8 mouse cellular contexts compared by ENCODE assay signal in genomic region chr10:13968234-13968555, GRCm38 (mm10). TPM values are rescaled to one million over a fixed set of nuclear protein-coding genes. Genes with fewer than 3 reads are reported as not detected.
DNase-seq lines count a peak whose midpoint lies in the region; ATAC-seq and TF ChIP-seq lines count a peak whose summit lies in the region.

No protein-coding gene starts in this region.

- H3K9me3 ChIP-seq in heart, embryonic 10.5 days, result no peaks in the 10 kb centered on the region
- H3K9me3 ChIP-seq in forebrain, embryonic 16.5 days (ENCODE audit: control insufficient read depth, low read length), result no peaks in the 10 kb centered on the region
- no peaks in the 10 kb centered on the region for H3K9me3 ChIP-seq in liver, postnatal 0 days (ENCODE audit: low read length)

- peaks cover 19% of the 10 kb centered on the region for H3K79me2 ChIP-seq in C2C12 (ENCODE audit: control insufficient read depth, insufficient read depth)

- H3K4me3 ChIP-seq in heart, embryonic 10.5 days, result peak overlapping the region; percentile 87
- H3K4me3 ChIP-seq in C2C12 (ENCODE audit: insufficient read depth, poor library complexity, severe bottlenecking), result peak overlapping the region; percentile 82
- H3K4me3 ChIP-seq in forebrain, embryonic 16.5 days (replicated peaks; ENCODE audit: low read length), result peak overlapping the region; percentile 71
- H3K4me3 ChIP-seq in liver, postnatal 0 days (ENCODE audit: low read depth, low read length), result peak overlapping the region; percentile 65

- no peak for ATAC-seq in forebrain, embryonic 16.5 days
- ATAC-seq in liver, postnatal 0 days, result no peak

- H3K9ac ChIP-seq in forebrain, embryonic 16.5 days (replicated peaks; ENCODE audit: low read depth, low read length), result peak overlapping the region; percentile 86
- H3K9ac ChIP-seq in liver, postnatal 0 days (replicated peaks), result peak overlapping the region; percentile 74

- no peak for DNase-seq in heart, embryonic 10.5 days (ENCODE audit: low spot score)
- no peak for DNase-seq in heart, adult 8-10 months (ENCODE audit: low spot score)
- DNase-seq in liver, postnatal 0 days, result no peak
- no peak for DNase-seq in urinary bladder, postnatal 25 days (ENCODE audit: low spot score)
- no peak for DNase-seq in right cerebral cortex, adult 18-20 months
- DNase-seq in embryo, embryonic 10 days (ENCODE audit: low spot score), result no peak

- WGBS in heart, embryonic 10.5 days, result 15% methylated on average over 5 of the region's 5 CpGs
- WGBS in forebrain, embryonic 16.5 days, result 13% methylated on average over 5 of the region's 5 CpGs
- 7% methylated on average over 5 of the region's 5 CpGs for WGBS in liver, postnatal 0 days (ENCODE audit: insufficient replicate concordance)

- H3K27ac ChIP-seq in heart, embryonic 10.5 days, result peak overlapping the region; percentile 99
- peak overlapping the region; percentile 97 for H3K27ac ChIP-seq in forebrain, embryonic 16.5 days (ENCODE audit: low read length)
- peak overlapping the region; percentile 90 for H3K27ac ChIP-seq in liver, postnatal 0 days (ENCODE audit: low read depth)

- TF ChIP-seq CTCF in C2C12 (IDR thresholded peaks at IDR 0.05; ENCODE audit: control insufficient read depth, insufficient read depth, insufficient read length), result no peak
- TF ChIP-seq CTCF in liver, postnatal 0 days (IDR thresholded peaks at IDR 0.05; ENCODE audit: low read depth), result no peak

- TF ChIP-seq EP300 in liver, postnatal 0 days (IDR thresholded peaks at IDR 0.05; ENCODE audit: low read depth), result no peak

- peaks cover 8% of the 10 kb centered on the region; the same call in 1 of the 2 replicates for H3K4me1 ChIP-seq in heart, embryonic 10.5 days
- H3K4me1 ChIP-seq in forebrain, embryonic 16.5 days (replicated peaks; ENCODE audit: control insufficient read depth, insufficient read depth, low read length), result peaks cover 11% of the 10 kb centered on the region
- H3K4me1 ChIP-seq in liver, postnatal 0 days (ENCODE audit: insufficient read depth), result peaks cover 3% of the 10 kb centered on the region

- no peaks in the 10 kb centered on the region for H3K36me3 ChIP-seq in heart, embryonic 10.5 days
- no peaks in the 10 kb centered on the region for H3K36me3 ChIP-seq in C2C12 (ENCODE audit: control insufficient read depth, insufficient read depth)
- H3K36me3 ChIP-seq in forebrain, embryonic 16.5 days (ENCODE audit: control insufficient read depth, insufficient read depth), result no peaks in the 10 kb centered on the region
- H3K36me3 ChIP-seq in liver, postnatal 0 days (replicated peaks; ENCODE audit: insufficient read depth, low read length), result no peaks in the 10 kb centered on the region

- peaks cover 3% of the 10 kb centered on the region for H3K79me3 ChIP-seq in C2C12 (ENCODE audit: low read depth)

- H3ac ChIP-seq in C2C12 (ENCODE audit: control insufficient read depth, insufficient read length, low read depth), result peak overlapping the region; percentile 83

- H3K27me3 ChIP-seq in heart, embryonic 10.5 days (ENCODE audit: insufficient read depth, poor library complexity, severe bottlenecking), result no peaks in the 10 kb centered on the region
- H3K27me3 ChIP-seq in C2C12 (ENCODE audit: control insufficient read depth, insufficient read depth, insufficient read length), result no peaks in the 10 kb centered on the region
- H3K27me3 ChIP-seq in forebrain, embryonic 16.5 days (replicated peaks; ENCODE audit: control insufficient read depth, insufficient read depth, low read length), result no peaks in the 10 kb centered on the region
- peaks cover 27% of the 10 kb centered on the region for H3K27me3 ChIP-seq in liver, postnatal 0 days (ENCODE audit: insufficient read depth, low read length)

- peak overlapping the region; percentile 86 for H3K4me2 ChIP-seq in forebrain, embryonic 16.5 days (ENCODE audit: low read length)
- H3K4me2 ChIP-seq in liver, postnatal 0 days (ENCODE audit: low read depth, low read length), result peak overlapping the region; percentile 92

TF ChIP-seq in C2C12, 6 proteins besides CTCF, POLR2A, EP300 and RAD21:
- TF ChIP-seq MYOG (IDR thresholded peaks at IDR 0.05; ENCODE audit: control insufficient read depth, extremely low read depth, insufficient read length) (no peak), USF1 (IDR thresholded peaks at IDR 0.05; ENCODE audit: low read depth) (no peak), MAX (IDR thresholded peaks at IDR 0.05) (no peak), CEBPB (IDR thresholded peaks at IDR 0.05; ENCODE audit: low read depth) (no peak)

RNA-seq across cellular contexts. Expression of gene Hivep2, which starts 2.3 kb away (rescaled TPM):
- polyA plus RNA-seq in heart, embryonic 10.5 days (2016; fragmentation: Nextera tagmentation; extraction: Ambion mirVana), result 3.4 and 4.1 TPM in 2 replicates
- 10 to 100 TPM; 20.4 to 25.8 (median 22.1) TPM for total RNA-seq in heart, adult 8-10 months (2022)
- 2.9 TPM for polyA plus RNA-seq in C2C12 (2012; fragmentation: generic; extraction: Trizol)
- 31.0 and 36.3 TPM in 2 replicates for polyA plus RNA-seq in forebrain, embryonic 16.5 days (2015; fragmentation: Nextera tagmentation; extraction: Ambion mirVana)
- polyA plus RNA-seq in liver, postnatal 0 days (2015; fragmentation: Nextera tagmentation; extraction: Ambion mirVana), result 0.62 and 0.82 TPM in 2 replicates
